Mouse (Mus musculus): ENCODE data around the gene Chrna1.

Chrna1 gene

GRCm38 (mm10) chr2:73518311-73518710 is 61.8 kb downstream of the Chrna1 start:
- DNase-seq (ENCODE audit: low spot score): no peak

GRCm38 (mm10) chr2:73514178-73514577 is 66.0 kb downstream of the Chrna1 start:
- DNase-seq (ENCODE audit: low spot score): no peak

All from MN1 (cell line).